Mouse (Mus musculus): ENCODE data around the gene Syne1. TPM values are rescaled to one million over a fixed set of nuclear protein-coding genes. Genes with fewer than 3 reads are reported as not detected.
A peak's percentile ranks its signal among the peaks of the same experiment; 100 is the strongest.

The Syne1 gene
- polyA plus RNA-seq, 1 experiment from 2014 or later = 3.6 TPM

DNA sequence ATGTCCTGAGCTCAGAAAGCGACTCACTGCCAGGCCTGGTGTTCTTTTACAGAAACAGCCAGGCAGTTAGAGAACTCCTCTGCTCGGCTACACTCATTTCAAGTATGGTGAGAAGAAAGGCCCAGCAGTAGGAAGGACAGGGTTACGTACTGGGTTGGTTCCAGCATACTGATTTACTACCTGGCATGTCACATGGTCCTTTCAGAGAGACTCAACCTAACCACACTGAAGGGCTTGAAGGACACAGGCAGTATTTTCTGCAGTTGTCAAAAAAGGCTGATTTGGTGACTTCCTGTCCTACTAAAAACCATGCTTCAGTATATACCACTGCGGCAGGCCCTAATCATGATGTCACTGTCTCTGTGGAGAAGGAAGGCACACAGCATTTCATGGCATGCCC, 238.8 kb downstream of the Syne1 start:
- no peak overlapping the region for H3K27ac ChIP-seq (replicated peaks)
- no peak for DNase-seq (ENCODE audit: low spot score)
- TF ChIP-seq EP300 (optimal IDR thresholded peaks at IDR 0.05) (no peak), CTCF (IDR thresholded peaks at IDR 0.05; ENCODE audit: low read depth) (no peak)

DNA sequence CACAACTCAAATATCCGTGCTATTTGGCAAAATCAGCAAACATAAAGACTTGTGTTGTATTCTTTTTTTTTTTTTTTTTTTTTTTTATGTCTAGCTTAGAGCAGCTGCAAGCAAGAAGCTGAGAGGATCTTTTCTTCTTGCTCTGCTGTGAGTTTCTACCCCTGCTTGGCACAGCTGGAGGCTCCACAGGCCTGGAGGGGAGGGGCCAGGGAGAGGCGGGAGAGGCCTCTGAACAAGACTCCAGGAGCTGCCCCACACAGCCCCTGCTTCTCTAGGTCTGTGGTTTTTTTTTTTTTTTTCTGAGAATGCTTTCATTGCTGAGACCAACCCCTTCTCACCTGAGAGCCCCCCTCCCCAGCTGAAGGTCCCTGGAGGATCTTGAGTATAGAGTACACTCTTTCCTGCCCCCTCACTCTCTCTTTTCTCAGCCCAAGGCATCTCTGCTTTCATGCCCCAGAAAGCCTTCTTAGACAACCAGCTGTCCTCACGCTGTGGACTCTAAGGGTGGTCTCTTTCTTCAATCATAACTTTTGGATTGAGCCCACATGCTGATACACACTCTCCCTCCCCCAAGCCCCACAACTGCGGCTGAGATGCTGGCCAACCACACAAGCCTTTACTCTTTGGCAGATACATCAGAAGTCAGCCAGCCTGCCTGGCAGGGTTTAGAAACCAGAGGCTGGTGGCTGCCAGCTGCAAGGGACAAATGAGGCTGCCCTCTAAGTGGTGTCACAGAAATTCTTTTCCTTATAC, 241.1 kb downstream of the Syne1 start:
- Histone ChIP-seq H3K9ac (ENCODE audit: low read length) (peak overlapping the region; percentile 31), H3K4me1 (replicated peaks; ENCODE audit: control insufficient read depth, insufficient read depth) (no peaks in the 10 kb centered on the region), H3K27ac (replicated peaks) (peak overlapping the region; percentile 82), H3K4me2 (replicated peaks; ENCODE audit: low read depth) (no peak overlapping the region), H3K27me3 (ENCODE audit: control insufficient read depth, insufficient read depth, low read length) (no peaks in the 10 kb centered on the region), H3K36me3 (ENCODE audit: control insufficient read depth, insufficient read depth, low read length) (no peaks in the 10 kb centered on the region), H3K4me3 (ENCODE audit: low read depth, low read length) (no peak overlapping the region), H3K9me3 (ENCODE audit: control insufficient read depth, low read length) (no peaks in the 10 kb centered on the region)
- ATAC-seq (ENCODE audit: low FRiP score, low TSS enrichment) (peak; percentile 63; the same call in 1 of the 2 replicates), DNase-seq (ENCODE audit: low spot score) (peak; percentile 38)
- WGBS = 27% methylated on average over 4 of the region's 4 CpGs
- TF ChIP-seq CTCF (IDR thresholded peaks at IDR 0.05; ENCODE audit: low read depth) (no peak), EP300 (optimal IDR thresholded peaks at IDR 0.05) (no peak)

More for the DNA sequence above, 238.8 kb downstream of the Syne1 start:
- Histone ChIP-seq H3K36me3 (ENCODE audit: control insufficient read depth, insufficient read depth, low read length) (no peaks in the 10 kb centered on the region), H3K4me2 (replicated peaks; ENCODE audit: low read depth) (no peak overlapping the region), H3K9ac (ENCODE audit: low read length) (no peak overlapping the region), H3K27me3 (ENCODE audit: control insufficient read depth, insufficient read depth, low read length) (no peaks in the 10 kb centered on the region), H3K4me1 (replicated peaks; ENCODE audit: control insufficient read depth, insufficient read depth) (no peaks in the 10 kb centered on the region), H3K4me3 (ENCODE audit: low read depth, low read length) (no peak overlapping the region), H3K9me3 (ENCODE audit: control insufficient read depth, low read length) (no peaks in the 10 kb centered on the region)
- WGBS = 70% methylated on average over 4 of the region's 4 CpGs
- ATAC-seq (ENCODE audit: low FRiP score, low TSS enrichment) = no peak

DNA sequence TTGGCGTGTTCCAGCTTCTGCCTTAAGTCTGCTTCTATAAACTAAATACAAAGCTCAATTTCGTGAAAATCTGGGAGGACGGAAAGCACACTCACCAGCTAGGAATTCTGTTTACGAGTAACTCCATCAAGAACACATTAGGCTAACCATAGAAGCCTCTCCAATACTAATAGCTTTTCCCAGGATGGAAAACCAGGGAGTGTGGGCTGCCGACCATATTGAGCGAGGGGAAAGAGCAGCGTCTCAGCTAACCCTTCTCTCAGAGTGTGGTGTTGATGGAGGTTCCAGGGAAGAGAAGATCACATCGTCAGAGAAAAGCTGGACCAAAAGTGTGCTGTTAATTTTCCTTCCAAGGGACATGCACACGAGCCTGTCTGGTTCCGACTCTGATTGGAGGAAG, 241.9 kb downstream of the Syne1 start:
- Histone ChIP-seq H3K4me3 (ENCODE audit: low read depth, low read length) (peak overlapping the region; percentile 15; the same call in 1 of the 2 replicates), H3K27ac (replicated peaks) (peak overlapping the region; percentile 67), H3K36me3 (ENCODE audit: control insufficient read depth, insufficient read depth, low read length) (no peaks in the 10 kb centered on the region), H3K27me3 (ENCODE audit: control insufficient read depth, insufficient read depth, low read length) (no peaks in the 10 kb centered on the region), H3K4me1 (replicated peaks; ENCODE audit: control insufficient read depth, insufficient read depth) (no peaks in the 10 kb centered on the region), H3K9me3 (ENCODE audit: control insufficient read depth, low read length) (no peaks in the 10 kb centered on the region), H3K9ac (ENCODE audit: low read length) (no peak overlapping the region), H3K4me2 (replicated peaks; ENCODE audit: low read depth) (peak overlapping the region; percentile 30)
- no peak for DNase-seq (ENCODE audit: low spot score)
- peak; percentile 71; the same call in 1 of the 2 replicates for ATAC-seq (ENCODE audit: low FRiP score, low TSS enrichment)
- WGBS = 30% methylated on average over 10 of the region's 10 CpGs
- TF ChIP-seq EP300 (optimal IDR thresholded peaks at IDR 0.05) (no peak), CTCF (IDR thresholded peaks at IDR 0.05; ENCODE audit: low read depth) (no peak)

DNA sequence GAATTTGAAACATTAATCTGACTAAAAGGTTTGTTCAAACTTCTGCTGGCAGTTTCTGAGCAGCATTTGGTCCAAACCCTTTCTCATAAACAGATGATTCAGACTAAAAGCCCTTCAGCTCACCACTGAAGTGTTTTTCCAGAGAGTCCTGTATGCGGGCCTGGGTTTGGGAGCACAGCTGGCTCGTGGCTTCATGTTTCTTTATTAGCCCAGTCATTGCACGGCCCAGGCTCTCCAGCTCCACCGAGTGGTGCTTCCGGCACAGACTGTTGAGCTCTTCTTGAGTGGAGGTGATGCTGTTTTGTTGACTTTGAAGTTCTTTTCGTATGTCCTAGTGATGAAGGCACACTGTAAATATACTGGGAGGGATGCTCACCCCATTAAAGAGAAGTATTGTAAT, 245.7 kb downstream of the Syne1 start:
- TF ChIP-seq EP300 (optimal IDR thresholded peaks at IDR 0.05) (no peak), CTCF (IDR thresholded peaks at IDR 0.05; ENCODE audit: low read depth) (peak; percentile 74)

DNA sequence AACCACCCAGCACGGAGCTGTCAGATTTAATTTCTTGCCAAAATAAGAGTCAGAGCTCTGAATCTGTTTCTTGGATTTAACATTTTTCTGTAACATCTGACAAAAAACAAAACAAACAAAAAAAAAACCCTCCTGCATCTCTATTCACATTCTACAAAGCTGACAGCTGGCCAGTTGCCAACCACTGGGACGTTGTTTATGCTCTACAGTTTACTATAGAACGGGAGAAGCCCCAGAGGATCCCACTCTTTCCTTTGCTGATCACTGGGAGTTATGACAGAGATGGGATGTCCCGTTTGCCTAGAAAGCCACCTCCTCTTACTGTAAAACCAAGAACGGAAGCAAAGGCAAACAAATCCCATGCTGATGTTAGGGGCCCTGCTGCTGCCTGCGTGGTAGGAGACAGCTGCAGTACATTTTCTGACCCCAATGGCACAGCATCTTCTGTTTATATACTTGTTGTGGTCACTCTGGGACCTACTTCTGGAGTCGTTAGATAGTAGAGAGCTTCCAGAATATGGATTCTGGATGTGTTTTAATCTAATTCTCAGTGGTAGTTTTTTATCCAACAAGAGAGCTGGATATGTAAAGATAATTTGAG, 255.9 kb downstream of the Syne1 start:
- H3K4me2 ChIP-seq (replicated peaks; ENCODE audit: low read depth) = no peak overlapping the region
- no peak overlapping the region for H3K9ac ChIP-seq (ENCODE audit: low read length)
- TF ChIP-seq EP300 (optimal IDR thresholded peaks at IDR 0.05) = no peak
- no peak for TF ChIP-seq CTCF (IDR thresholded peaks at IDR 0.05; ENCODE audit: low read depth)
- H3K9me3 ChIP-seq (ENCODE audit: control insufficient read depth, low read length) = no peaks in the 10 kb centered on the region
- 11% methylated on average over 7 of the region's 7 CpGs for WGBS
- no peaks in the 10 kb centered on the region for H3K27me3 ChIP-seq (ENCODE audit: control insufficient read depth, insufficient read depth, low read length)
- H3K4me3 ChIP-seq (ENCODE audit: low read depth, low read length) = no peak overlapping the region
- no peaks in the 10 kb centered on the region for H3K4me1 ChIP-seq (replicated peaks; ENCODE audit: control insufficient read depth, insufficient read depth)
- H3K36me3 ChIP-seq (ENCODE audit: control insufficient read depth, insufficient read depth, low read length) = no peaks in the 10 kb centered on the region
- no peak for DNase-seq (ENCODE audit: low spot score)
- no peak overlapping the region for H3K27ac ChIP-seq (replicated peaks)
- ATAC-seq (ENCODE audit: low FRiP score, low TSS enrichment) = peak; percentile 74; the same call in 1 of the 2 replicates

More for the DNA sequence above, 245.7 kb downstream of the Syne1 start:
- WGBS = 26% methylated on average over 6 of the region's 6 CpGs
- Histone ChIP-seq H3K9ac (ENCODE audit: low read length) (no peak overlapping the region), H3K36me3 (ENCODE audit: control insufficient read depth, insufficient read depth, low read length) (no peaks in the 10 kb centered on the region), H3K27ac (replicated peaks) (peak overlapping the region; percentile 45), H3K4me3 (ENCODE audit: low read depth, low read length) (no peak overlapping the region), H3K9me3 (ENCODE audit: control insufficient read depth, low read length) (no peaks in the 10 kb centered on the region), H3K4me1 (replicated peaks; ENCODE audit: control insufficient read depth, insufficient read depth) (no peaks in the 10 kb centered on the region), H3K4me2 (replicated peaks; ENCODE audit: low read depth) (no peak overlapping the region), H3K27me3 (ENCODE audit: control insufficient read depth, insufficient read depth, low read length) (no peaks in the 10 kb centered on the region)
- peak; percentile 75; the same call in 1 of the 2 replicates for ATAC-seq (ENCODE audit: low FRiP score, low TSS enrichment)
- DNase-seq (ENCODE audit: low spot score) = peak; percentile 25

DNA sequence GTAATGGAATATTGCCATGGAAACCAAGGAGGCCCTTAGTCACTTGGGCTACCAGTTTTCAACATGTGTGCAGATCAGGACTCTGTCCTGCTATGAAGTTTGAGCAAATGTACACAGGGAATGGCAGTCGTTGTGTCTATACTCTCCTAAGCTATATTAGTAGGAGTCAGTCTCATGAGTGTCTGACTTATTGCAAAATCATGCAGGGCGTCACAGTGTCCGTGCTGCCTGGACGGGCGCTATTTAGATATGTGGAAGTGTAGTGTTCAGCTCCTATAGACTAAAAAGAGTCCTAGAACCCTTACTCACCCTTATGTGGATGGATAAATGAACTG, 261.7 kb downstream of the Syne1 start:
- Histone ChIP-seq H3K27me3 (ENCODE audit: control insufficient read depth, insufficient read depth, low read length) (no peaks in the 10 kb centered on the region), H3K9ac (ENCODE audit: low read length) (peak overlapping the region; percentile 58; the same call in 1 of the 2 replicates), H3K4me3 (ENCODE audit: low read depth, low read length) (peak overlapping the region; percentile 34; the same call in 1 of the 2 replicates), H3K36me3 (ENCODE audit: control insufficient read depth, insufficient read depth, low read length) (no peaks in the 10 kb centered on the region), H3K4me1 (replicated peaks; ENCODE audit: control insufficient read depth, insufficient read depth) (no peaks in the 10 kb centered on the region), H3K9me3 (ENCODE audit: control insufficient read depth, low read length) (no peaks in the 10 kb centered on the region), H3K27ac (replicated peaks) (peak overlapping the region; percentile 95), H3K4me2 (replicated peaks; ENCODE audit: low read depth) (peak overlapping the region; percentile 52)
- ATAC-seq (ENCODE audit: low FRiP score, low TSS enrichment) (no peak; the same call in 1 of the 2 replicates), DNase-seq (ENCODE audit: low spot score) (no peak)
- WGBS = 51% methylated on average over 5 of the region's 5 CpGs
- TF ChIP-seq EP300 (optimal IDR thresholded peaks at IDR 0.05) (no peak), CTCF (IDR thresholded peaks at IDR 0.05; ENCODE audit: low read depth) (no peak)
